Mouse (Mus musculus) ES-CJ7 (cell line): Measurements from ENCODE around the gene Tgfb1.
"Not testable (repeated sequence)": the region's sequence is repeated elsewhere in the genome, so short reads cannot be mapped to it uniquely, and the experiment has no call there.

ENCODE experiments used
- DNase-seq: peaks from one replicate; pipeline ENCODE4 v3.0.0; 2011; ENCODE audit warnings: low read depth, low spot score

Gene Tgfb1

GRCm38 (mm10) chr7:25705801-25706251 is 19.0 kb downstream of the Tgfb1 start:
- no peak for DNase-seq

- no peak for DNase-seq
These were observed 19.9 kb downstream of the Tgfb1 start for GRCm38 (mm10) chr7:25706578-25707170.

GRCm38 (mm10) chr7:25707581-25708292 is 20.9 kb downstream of the Tgfb1 start:
- DNase-seq: no peak

- DNase-seq: no peak
These were observed 23.2 kb downstream of the Tgfb1 start for GRCm38 (mm10) chr7:25709961-25710360.

- no peak for DNase-seq
These were observed 23.8 kb downstream of the Tgfb1 start for GRCm38 (mm10) chr7:25710519-25711130.

- DNase-seq: no peak
These were observed 24.4 kb downstream of the Tgfb1 start for GRCm38 (mm10) chr7:25711165-25711564.

GRCm38 (mm10) chr7:25711731-25712197 is 25.0 kb downstream of the Tgfb1 start:
- DNase-seq: no peak

GRCm38 (mm10) chr7:25712801-25713200 is 26.0 kb downstream of the Tgfb1 start:
- DNase-seq: no peak

- DNase-seq: no peak
These were observed 27.8 kb downstream of the Tgfb1 start for GRCm38 (mm10) chr7:25714581-25714980.

GRCm38 (mm10) chr7:25715731-25716271 is 29.0 kb downstream of the Tgfb1 start:
- DNase-seq: no peak

- DNase-seq: no peak
These were observed 30.7 kb downstream of the Tgfb1 start for GRCm38 (mm10) chr7:25717478-25717877.

- peak; percentile 95 for DNase-seq
These were observed 32.1 kb downstream of the Tgfb1 start, which contains the start of gene Ccdc97 for GRCm38 (mm10) chr7:25718788-25719417. Gene Ccdc97 (minus strand): TSS chr7:25719088.

GRCm38 (mm10) chr7:25719761-25720610 is 33.2 kb downstream of the Tgfb1 start:
- DNase-seq: peak; percentile 83

- no peak for DNase-seq
These were observed 34.0 kb downstream of the Tgfb1 start for GRCm38 (mm10) chr7:25720760-25721159.

- not testable (repeated sequence) for DNase-seq
These were observed 35.0 kb downstream of the Tgfb1 start for GRCm38 (mm10) chr7:25721776-25722175.

GRCm38 (mm10) chr7:25725886-25726285 is 39.1 kb downstream of the Tgfb1 start:
- DNase-seq: no peak

- DNase-seq: no peak
These were observed 41.0 kb downstream of the Tgfb1 start for GRCm38 (mm10) chr7:25727800-25728199.

GRCm38 (mm10) chr7:25729396-25729795 is 42.6 kb downstream of the Tgfb1 start:
- no peak for DNase-seq

GRCm38 (mm10) chr7:25729862-25730261 is 43.1 kb downstream of the Tgfb1 start:
- no peak for DNase-seq

GRCm38 (mm10) chr7:25731294-25732055 is 44.7 kb downstream of the Tgfb1 start:
- no peak for DNase-seq
